Mouse (Mus musculus): ENCODE measurements around the gene Gpr19. TPM values are rescaled to one million over a fixed set of nuclear protein-coding genes. Genes with fewer than 3 reads are reported as not detected.

Gene Gpr19
- polyA plus RNA-seq, 1 experiment from 2014 or later: 10.8 TPM

DNA sequence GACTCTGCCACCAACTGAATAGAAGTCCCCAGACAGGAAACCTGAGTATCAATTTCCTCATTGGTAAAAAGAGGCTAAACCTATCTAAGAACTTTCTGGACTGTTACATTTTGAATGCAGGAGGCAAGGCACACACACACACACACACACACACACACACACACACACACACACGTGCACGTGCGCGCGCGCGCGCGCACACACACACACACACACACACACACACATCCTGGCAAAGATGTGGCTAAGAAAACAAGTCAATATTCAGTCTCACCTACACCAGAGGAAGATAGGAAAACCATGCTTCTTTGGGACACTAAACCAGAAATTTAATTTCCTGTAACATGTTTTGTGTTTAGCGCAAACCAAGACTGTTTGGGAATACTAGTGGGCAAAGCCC is 20.4 kb upstream of the Gpr19 start:
- 94% methylated on average over 10 of the region's 10 CpGs for WGBS
- TF ChIP-seq CTCF (IDR thresholded peaks at IDR 0.05; ENCODE audit: low read depth): no peak
- no peak overlapping the region for H3K4me3 ChIP-seq (ENCODE audit: low read depth, low read length)
- H3K9ac ChIP-seq: no peak overlapping the region
- H3K36me3 ChIP-seq (ENCODE audit: insufficient read depth): peaks cover 13% of the 10 kb centered on the region
- H3K9me3 ChIP-seq (ENCODE audit: low read depth, low read length): no peaks in the 10 kb centered on the region
- no peak overlapping the region for H3K27ac ChIP-seq (ENCODE audit: low read depth)
- ATAC-seq (ENCODE audit: insufficient read depth): no peak
- no peak for DNase-seq
- no peak overlapping the region for H3K4me2 ChIP-seq
- H3K27me3 ChIP-seq (ENCODE audit: insufficient read depth, low read length): no peaks in the 10 kb centered on the region
- H3K4me1 ChIP-seq (ENCODE audit: insufficient read depth): peaks cover 9% of the 10 kb centered on the region

DNA sequence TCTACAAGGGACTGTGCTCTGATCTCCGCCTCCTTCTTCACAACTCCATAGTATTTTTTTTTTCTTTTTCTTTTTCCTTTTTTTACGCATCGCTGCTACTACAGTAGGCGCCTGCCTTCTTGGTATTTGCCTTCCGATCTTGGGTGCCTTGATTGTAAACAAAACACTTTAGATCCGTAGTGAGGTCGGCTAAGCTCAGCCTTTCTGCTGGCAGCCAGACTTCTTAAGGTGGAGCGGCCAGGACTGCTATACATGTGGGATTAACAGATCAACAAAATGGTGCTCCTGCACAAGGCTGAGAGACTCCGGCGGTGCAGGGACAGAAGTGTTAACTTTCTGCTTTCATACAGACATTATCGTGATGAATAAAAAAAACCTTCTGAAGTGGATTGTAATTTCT is 18.7 kb upstream of the Gpr19 start:
- Histone ChIP-seq H3K36me3 (ENCODE audit: insufficient read depth) (0 out of 2 replicates have a peak, but pooled peaks cover 2% of the 10 kb centered on the region), H3K9me3 (ENCODE audit: low read depth, low read length) (no peaks in the 10 kb centered on the region), H3K4me3 (ENCODE audit: low read depth, low read length) (peak overlapping the region; percentile 45), H3K27me3 (ENCODE audit: insufficient read depth, low read length) (no peaks in the 10 kb centered on the region), H3K27ac (ENCODE audit: low read depth) (no peak overlapping the region; the same call in 1 of the 2 replicates), H3K4me2 (peak overlapping the region; percentile 88), H3K9ac (peak overlapping the region; percentile 32), H3K4me1 (ENCODE audit: insufficient read depth) (peaks cover 5% of the 10 kb centered on the region)
- TF ChIP-seq CTCF (IDR thresholded peaks at IDR 0.05; ENCODE audit: low read depth): no peak
- DNase-seq (peak; percentile 80), ATAC-seq (ENCODE audit: insufficient read depth) (no peak)
- WGBS: 2% methylated on average over 11 of the region's 11 CpGs

DNA sequence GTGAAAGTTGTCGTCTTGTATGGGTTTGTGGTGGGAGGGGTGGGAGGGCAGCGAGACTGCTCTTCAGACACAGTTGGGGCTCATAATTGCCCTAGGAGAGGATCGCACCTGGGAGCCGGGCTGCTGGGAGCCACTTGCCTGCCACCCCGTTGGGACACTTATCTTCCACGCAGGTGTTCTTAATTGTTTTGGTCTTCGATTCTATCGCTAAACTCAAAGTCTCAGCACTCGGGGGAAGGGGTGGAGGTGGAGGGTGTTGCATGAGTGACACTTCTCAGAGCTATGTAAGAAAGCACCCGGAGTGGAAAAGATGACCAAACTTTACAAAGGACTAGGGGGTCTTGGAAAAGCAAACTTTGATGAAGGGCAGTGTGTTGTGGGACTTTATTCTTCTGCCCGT is 18.3 kb upstream of the Gpr19 start:
- H3K4me2 ChIP-seq: peak overlapping the region; percentile 88
- 0% methylated on average over 11 of the region's 11 CpGs for WGBS
- no peaks in the 10 kb centered on the region for H3K27me3 ChIP-seq (ENCODE audit: insufficient read depth, low read length)
- peaks cover 5% of the 10 kb centered on the region for H3K4me1 ChIP-seq (ENCODE audit: insufficient read depth)
- peak overlapping the region; percentile 40; the same call in 1 of the 2 replicates for H3K27ac ChIP-seq (ENCODE audit: low read depth)
- peak overlapping the region; percentile 45 for H3K4me3 ChIP-seq (ENCODE audit: low read depth, low read length)
- no peak for TF ChIP-seq CTCF (IDR thresholded peaks at IDR 0.05; ENCODE audit: low read depth)
- peak overlapping the region; percentile 32 for H3K9ac ChIP-seq
- no peaks in the 10 kb centered on the region for H3K36me3 ChIP-seq (ENCODE audit: insufficient read depth)
- peak; percentile 39 for DNase-seq
- no peak for ATAC-seq (ENCODE audit: insufficient read depth)
- H3K9me3 ChIP-seq (ENCODE audit: low read depth, low read length): no peaks in the 10 kb centered on the region

DNA sequence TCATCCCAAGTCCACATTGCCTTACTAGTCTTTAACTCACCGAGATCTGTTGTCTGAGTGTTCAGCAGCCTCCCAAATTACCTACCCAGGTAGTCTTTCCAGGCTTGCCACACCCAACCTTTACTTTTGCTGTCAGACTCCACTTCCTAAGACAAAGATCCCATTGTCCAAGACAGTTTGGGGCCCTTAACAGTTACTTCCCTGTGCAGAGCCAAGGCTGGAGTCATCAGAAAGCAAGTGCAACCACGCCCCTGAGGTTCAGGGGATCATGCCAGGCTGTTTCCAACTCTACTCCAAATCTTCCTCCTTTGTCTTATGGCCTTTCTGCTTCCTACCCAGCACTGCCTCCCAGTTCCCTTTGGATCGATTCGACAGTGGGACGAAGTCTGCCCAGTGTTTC is 16.1 kb upstream of the Gpr19 start:
- 85% methylated on average over 5 of the region's 5 CpGs for WGBS
- peaks cover 5% of the 10 kb centered on the region for H3K4me1 ChIP-seq (ENCODE audit: insufficient read depth)
- TF ChIP-seq CTCF (IDR thresholded peaks at IDR 0.05; ENCODE audit: low read depth): no peak
- no peaks in the 10 kb centered on the region for H3K36me3 ChIP-seq (ENCODE audit: insufficient read depth)
- H3K9me3 ChIP-seq (ENCODE audit: low read depth, low read length): no peaks in the 10 kb centered on the region
- DNase-seq (no peak), ATAC-seq (ENCODE audit: insufficient read depth) (no peak)
- H3K9ac ChIP-seq: no peak overlapping the region
- no peak overlapping the region for H3K27ac ChIP-seq (ENCODE audit: low read depth)
- no peaks in the 10 kb centered on the region for H3K27me3 ChIP-seq (ENCODE audit: insufficient read depth, low read length)
- no peak overlapping the region for H3K4me3 ChIP-seq (ENCODE audit: low read depth, low read length)
- H3K4me2 ChIP-seq: no peak overlapping the region

DNA sequence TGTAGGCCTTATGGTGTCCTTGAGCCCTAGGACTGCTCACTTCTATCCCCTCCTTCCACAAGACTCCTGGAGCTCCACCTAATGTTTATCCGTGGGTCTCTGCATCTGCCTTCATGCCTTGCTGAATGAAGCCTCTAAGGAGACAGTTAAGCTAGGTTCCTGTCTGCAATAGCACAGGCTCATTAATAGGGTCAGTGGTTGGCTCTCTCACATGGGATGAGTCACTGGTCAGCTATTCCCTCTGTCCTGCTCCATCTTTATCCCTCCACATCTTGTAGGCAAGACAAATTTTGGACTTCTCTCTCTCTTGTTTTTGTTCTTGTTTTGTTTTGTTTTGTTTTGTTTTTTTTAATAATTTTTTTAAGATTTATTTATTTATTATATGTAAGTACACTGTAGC is 7.4 kb upstream of the Gpr19 start:
- ATAC-seq (ENCODE audit: insufficient read depth) (no peak), DNase-seq (no peak)
- no peak for TF ChIP-seq CTCF (IDR thresholded peaks at IDR 0.05; ENCODE audit: low read depth)
- Histone ChIP-seq H3K4me2 (no peak overlapping the region), H3K9me3 (ENCODE audit: low read depth, low read length) (no peaks in the 10 kb centered on the region), H3K27ac (ENCODE audit: low read depth) (no peak overlapping the region), H3K4me1 (ENCODE audit: insufficient read depth) (no peaks in the 10 kb centered on the region), H3K27me3 (ENCODE audit: insufficient read depth, low read length) (no peaks in the 10 kb centered on the region), H3K4me3 (ENCODE audit: low read depth, low read length) (no peak overlapping the region), H3K36me3 (ENCODE audit: insufficient read depth) (no peaks in the 10 kb centered on the region), H3K9ac (no peak overlapping the region)
- WGBS: 85% methylated on average over 1 of the region's 1 CpGs

DNA sequence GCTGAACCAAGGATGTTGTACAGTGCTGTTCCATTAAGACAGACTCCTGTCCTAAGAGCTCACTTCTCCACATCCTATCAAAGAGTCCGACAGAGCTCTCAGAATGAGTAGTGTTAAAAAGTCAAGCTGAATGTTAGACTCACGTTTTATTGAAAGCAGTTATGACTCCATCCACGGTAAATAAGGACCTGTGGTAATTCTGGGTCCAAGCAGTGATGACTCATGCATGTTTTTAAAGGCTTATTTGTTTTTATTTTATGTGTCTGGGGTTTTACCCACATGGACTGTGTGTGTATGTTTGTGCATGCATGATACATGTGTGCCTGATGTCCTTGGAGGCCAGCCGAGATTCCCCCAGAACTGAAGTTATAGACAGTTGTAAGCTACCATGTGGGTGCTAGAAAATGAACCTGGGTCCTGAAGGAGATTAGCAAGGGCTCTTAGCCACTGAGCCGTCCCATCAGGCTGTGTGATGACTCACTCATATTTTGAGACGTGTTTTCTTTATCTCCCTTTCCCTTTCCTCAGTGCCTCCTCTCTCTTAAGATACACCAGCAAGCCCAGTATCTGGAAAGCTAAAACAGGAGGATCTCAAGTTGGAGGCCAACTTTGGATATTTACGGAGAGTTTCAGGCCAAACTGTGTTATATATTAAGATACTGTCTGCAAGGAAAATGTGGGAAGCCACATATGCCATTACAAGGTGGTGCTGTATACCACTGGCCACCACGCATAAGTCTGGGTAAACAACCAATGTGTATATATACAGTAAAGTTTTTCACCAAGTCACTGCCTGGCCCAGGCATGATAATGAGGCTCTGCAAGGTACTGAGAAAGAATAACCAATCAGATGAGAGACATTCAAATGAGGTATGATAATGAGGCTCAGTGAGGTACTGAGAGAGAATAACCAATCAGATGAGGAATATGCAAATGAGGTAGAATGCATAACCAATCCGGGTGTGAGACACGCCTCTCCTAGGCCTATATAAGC is 5.8 kb upstream of the Gpr19 start:
- DNase-seq: no peak
- Histone ChIP-seq H3K4me1 (ENCODE audit: insufficient read depth) (no peaks in the 10 kb centered on the region; the same call in 1 of the 2 replicates), H3K9ac (no peak overlapping the region), H3K27me3 (ENCODE audit: insufficient read depth, low read length) (no peaks in the 10 kb centered on the region), H3K4me2 (no peak overlapping the region), H3K36me3 (ENCODE audit: insufficient read depth) (no peaks in the 10 kb centered on the region), H3K27ac (ENCODE audit: low read depth) (no peak overlapping the region), H3K9me3 (ENCODE audit: low read depth, low read length) (no peaks in the 10 kb centered on the region), H3K4me3 (ENCODE audit: low read depth, low read length) (no peak overlapping the region)
- no peak for ATAC-seq (ENCODE audit: insufficient read depth)
- WGBS: 89% methylated on average over 10 of the region's 10 CpGs
- no peak for TF ChIP-seq CTCF (IDR thresholded peaks at IDR 0.05; ENCODE audit: low read depth)

DNA sequence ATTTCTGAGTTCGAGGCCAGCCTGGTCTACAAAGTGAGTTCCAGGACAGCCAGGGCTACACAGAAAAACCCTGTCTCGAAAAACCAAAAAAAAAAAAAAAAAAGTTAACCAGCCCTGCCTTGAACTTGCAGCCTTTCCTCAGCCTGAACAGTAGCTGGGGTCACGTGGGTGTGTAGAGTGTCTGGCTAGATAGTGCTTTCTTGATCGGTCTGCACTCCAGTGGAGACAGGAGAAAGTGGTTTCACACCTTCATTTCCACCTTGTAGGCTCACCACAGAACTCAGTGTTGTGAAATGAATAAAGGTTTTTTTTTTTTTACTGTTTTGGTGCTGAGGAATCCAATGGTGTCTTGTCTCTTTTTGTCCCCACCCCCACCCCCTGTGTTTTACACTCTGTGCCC is 5.0 kb upstream of the Gpr19 start:
- no peak for ATAC-seq (ENCODE audit: insufficient read depth)
- H3K9me3 ChIP-seq (ENCODE audit: low read depth, low read length): no peaks in the 10 kb centered on the region
- whole genome bisulfite sequencing: 93% methylated on average over 3 of the region's 4 CpGs

More for the DNA sequence above, 5.0 kb upstream of the Gpr19 start:
- Histone ChIP-seq H3K27me3 (ENCODE audit: insufficient read depth, low read length) (no peaks in the 10 kb centered on the region), H3K36me3 (ENCODE audit: insufficient read depth) (no peaks in the 10 kb centered on the region), H3K4me2 (no peak overlapping the region), H3K27ac (ENCODE audit: low read depth) (no peak overlapping the region), H3K9ac (no peak overlapping the region), H3K4me3 (ENCODE audit: low read depth, low read length) (no peak overlapping the region), H3K4me1 (ENCODE audit: insufficient read depth) (no peaks in the 10 kb centered on the region; the same call in 1 of the 2 replicates)
- DNase-seq: no peak
- TF ChIP-seq CTCF (IDR thresholded peaks at IDR 0.05; ENCODE audit: low read depth): no peak
